Mouse (Mus musculus) liver, postnatal 0 days (tissue): ENCODE measurements around the gene Gdnf.

Experiments used
- CTCF ChIP-seq: sonication (generic); IDR thresholded peaks from 2 replicates; pipeline ENCODE4 v1.5.1; 2016; ENCODE audit warnings: antibody characterized with exemption, low read depth
- EP300 ChIP-seq: IDR thresholded peaks from 2 replicates; pipeline ENCODE4 v1.6.1; 2016; ENCODE audit warnings: antibody characterized with exemption, low read depth, mild to moderate bottlenecking

- TF ChIP-seq CTCF (no peak), EP300 (no peak)
Observed at GRCm38 (mm10) chr15:7872473-7872872, 61.8 kb downstream of the Gdnf start.
